Mouse (Mus musculus) testis, adult 2 months (tissue): ENCODE data around the gene Tbx19.

Source experiments
- CTCF ChIP-seq: fragments of 200-500 bp; IDR thresholded peaks from 2 replicates; pipeline ENCODE4 v1.5.1; 2012; ENCODE audit warnings: low read depth, mild to moderate bottlenecking, inconsistent platforms, low read length, moderate library complexity; ENCODE audit not compliant: control insufficient read depth, insufficient read depth, insufficient replicate concordance
- POLR2A ChIP-seq: fragments of 200-500 bp; IDR thresholded peaks from 2 replicates; pipeline ENCODE4 v1.6.1; 2012; ENCODE audit warnings: low read depth, mild to moderate bottlenecking, inconsistent platforms, low read length, moderate library complexity; ENCODE audit not compliant: control insufficient read depth

- TF ChIP-seq CTCF (no peak), POLR2A (no peak)
These were observed 1.7 kb downstream of the Tbx19 start for GRCm38 (mm10) chr1:165158841-165159240.
